Mouse (Mus musculus) mouse trophoblast stem cell (cell line): ENCODE data around the gene Cnnm1.

Experiments
- in situ Hi-C, 2 experiments: fragments of 300-500 bp; cut with MseI, MboI; formaldehyde crosslinking; loops; 2 replicates in 1 of 2; 3 replicates in 1 of 2; pipeline ENCODE4 v1.15.1; 2025

The Cnnm1 gene

DNA sequence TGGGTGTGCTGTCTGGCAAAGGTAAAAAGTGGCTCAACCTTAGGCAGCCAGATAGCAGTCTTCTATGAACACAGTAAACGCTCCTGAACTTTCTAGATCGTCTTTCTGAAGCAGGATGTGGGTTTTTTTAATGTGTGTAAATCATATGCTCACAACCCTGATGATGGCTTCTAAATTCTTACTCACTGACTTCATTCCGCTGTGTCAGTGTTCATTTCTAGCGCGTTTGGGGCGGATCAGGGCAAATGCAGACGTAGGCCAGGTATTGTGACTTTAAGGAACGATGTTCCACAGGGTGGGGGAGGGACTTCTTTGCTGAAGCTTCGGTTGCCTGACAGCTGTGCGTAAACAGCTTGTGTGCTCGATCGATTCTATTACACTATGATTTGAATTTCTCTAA, 90.7 kb downstream of the Cnnm1 start:
- in situ Hi-C loops, result loop anchor here (5.0 to 10.0 kb wide), 3 partner anchors 91 to 124 kb away; no protein-coding TSS in a partner anchor

GRCm38 (mm10) chr19:43535372-43535771, 95.1 kb downstream of the Cnnm1 start:
- in situ Hi-C loops, result loop anchor here (10.0 kb wide), 2 partner anchors 89 to 119 kb away; no protein-coding TSS in a partner anchor

- in situ Hi-C loops, result no loop called here
Measured at GRCm38 (mm10) chr19:43546337-43547117, 106.3 kb downstream of the Cnnm1 start.
